Mouse (Mus musculus) embryonic facial prominence, embryonic 13.5 days (tissue): ENCODE measurements around the gene Auh. TPM values are rescaled to one million over a fixed set of nuclear protein-coding genes. Genes with fewer than 3 reads are reported as not detected.

Experiments
- ATAC-seq: fragments of 200-750 bp; cut with Nextera tagmentation; 2 replicates; pipeline ENCODE4 v1.8.0; 2017; ENCODE audit warnings: low read depth; ENCODE audit not compliant: insufficient number of reproducible peaks, insufficient read depth, low FRiP score, low TSS enrichment
- H3K27ac ChIP-seq: fragments of 300-500 bp; sonication (generic); 2 replicates; pipeline ENCODE4 v1.5.1; 2015; ENCODE audit warnings: moderate library complexity, mild to moderate bottlenecking, inconsistent platforms
- H3K27me3 ChIP-seq: fragments of 300-500 bp; sonication (generic); 2 replicates; pipeline ENCODE4 v1.6.1; 2015; ENCODE audit warnings: mild to moderate bottlenecking, inconsistent platforms
- H3K36me3 ChIP-seq: fragments of 300-500 bp; sonication (generic); 2 replicates; pipeline ENCODE4 v1.6.1; 2015; ENCODE audit warnings: mild to moderate bottlenecking, inconsistent platforms
- H3K4me1 ChIP-seq: fragments of 300-500 bp; sonication (generic); 2 replicates; pipeline ENCODE4 v1.6.1; 2015; ENCODE audit warnings: inconsistent platforms
- H3K4me2 ChIP-seq: fragments of 300-500 bp; sonication (generic); 2 replicates; pipeline ENCODE4 v1.6.1; 2015; ENCODE audit warnings: moderate library complexity, mild to moderate bottlenecking, inconsistent platforms
- H3K4me3 ChIP-seq: fragments of 300-500 bp; sonication (generic); 2 replicates; pipeline ENCODE4 v1.5.1; 2015; ENCODE audit warnings: mild to moderate bottlenecking, inconsistent platforms
- H3K9ac ChIP-seq: fragments of 300-500 bp; sonication (generic); 2 replicates; pipeline ENCODE4 v1.6.1; 2015; ENCODE audit warnings: mild to moderate bottlenecking, inconsistent platforms
- H3K9me3 ChIP-seq: fragments of 300-500 bp; sonication (generic); 2 replicates; pipeline ENCODE4 v1.6.1; 2016; ENCODE audit warnings: inconsistent platforms
- WGBS: fragments of 180-500 bp; shearing (Covaris S2); methylation state at CpG from one replicate; pipeline ENCODE4 v1.1.7; 2015; ENCODE audit warnings: mixed read lengths; 5-methylcytosine and 5-hydroxymethylcytosine counted together
- polyA plus RNA-seq: library from polyadenylated mRNA; unstranded; fragments of >200 nt; fragmentation: Nextera tagmentation; extraction: Ambion mirVana; gene quantifications from 2 replicates; pipeline ENCODE4 v1.2.1, GENCODE M21; 2015

Gene Auh
- polyA plus RNA-seq, 1 experiment from 2014 or later, result 46.4 TPM

- ATAC-seq, result no peak
- Histone ChIP-seq H3K27ac (no peak overlapping the region), H3K9ac (no peak overlapping the region), H3K4me3 (no peak overlapping the region), H3K4me1 (peaks cover 13% of the 10 kb centered on the region), H3K27me3 (no peaks in the 10 kb centered on the region), H3K36me3 (0 out of 2 replicates have a peak, but pooled peaks cover 8% of the 10 kb centered on the region), H3K9me3 (no peaks in the 10 kb centered on the region), H3K4me2 (no peak overlapping the region)
- 78% methylated on average over 4 of the region's 4 CpGs for WGBS
Observed at GRCm38 (mm10) chr13:52851886-52852285, 77.6 kb downstream of the Auh start.

GRCm38 (mm10) chr13:52850024-52850723 is 79.3 kb downstream of the Auh start:
- no peak overlapping the region for H3K4me2 ChIP-seq
- peaks cover 13% of the 10 kb centered on the region for H3K4me1 ChIP-seq
- H3K36me3 ChIP-seq, result 0 out of 2 replicates have a peak, but pooled peaks cover 8% of the 10 kb centered on the region
- 86% methylated on average over 15 of the region's 15 CpGs for WGBS
- H3K27me3 ChIP-seq, result no peaks in the 10 kb centered on the region
- H3K9me3 ChIP-seq, result no peaks in the 10 kb centered on the region
- H3K9ac ChIP-seq, result no peak overlapping the region
- no peak overlapping the region for H3K4me3 ChIP-seq
- ATAC-seq, result no peak
- H3K27ac ChIP-seq, result no peak overlapping the region

- Histone ChIP-seq H3K9ac (no peak overlapping the region), H3K27ac (no peak overlapping the region), H3K4me2 (no peak overlapping the region), H3K9me3 (no peaks in the 10 kb centered on the region), H3K4me1 (peaks cover 13% of the 10 kb centered on the region), H3K4me3 (no peak overlapping the region), H3K27me3 (no peaks in the 10 kb centered on the region), H3K36me3 (0 out of 2 replicates have a peak, but pooled peaks cover 8% of the 10 kb centered on the region)
- 80% methylated on average over 9 of the region's 9 CpGs for WGBS
- ATAC-seq, result no peak
Observed at GRCm38 (mm10) chr13:52849394-52849801, 80.1 kb downstream of the Auh start.

- no peak overlapping the region for H3K4me3 ChIP-seq
- peaks cover 17% of the 10 kb centered on the region for H3K4me1 ChIP-seq
- 0 out of 2 replicates have a peak, but pooled peaks cover 3% of the 10 kb centered on the region for H3K36me3 ChIP-seq
- ATAC-seq, result no peak
- no peak overlapping the region for H3K4me2 ChIP-seq
- 74% methylated on average over 8 of the region's 8 CpGs for WGBS
- H3K27ac ChIP-seq, result peak overlapping the region; percentile 44
- no peak overlapping the region for H3K9ac ChIP-seq
- H3K27me3 ChIP-seq, result no peaks in the 10 kb centered on the region
- H3K9me3 ChIP-seq, result no peaks in the 10 kb centered on the region
Observed at GRCm38 (mm10) chr13:52847481-52847880, 82.0 kb downstream of the Auh start.

GRCm38 (mm10) chr13:52847071-52847470 is 82.4 kb downstream of the Auh start:
- ATAC-seq, result no peak
- Histone ChIP-seq H3K36me3 (0 out of 2 replicates have a peak, but pooled peaks cover 3% of the 10 kb centered on the region), H3K4me2 (no peak overlapping the region), H3K4me1 (peaks cover 19% of the 10 kb centered on the region), H3K27me3 (no peaks in the 10 kb centered on the region), H3K4me3 (no peak overlapping the region), H3K9ac (no peak overlapping the region), H3K27ac (peak overlapping the region; percentile 44), H3K9me3 (no peaks in the 10 kb centered on the region)
- 85% methylated on average over 17 of the region's 17 CpGs for WGBS

GRCm38 (mm10) chr13:52845618-52846017 is 83.9 kb downstream of the Auh start:
- H3K4me2 ChIP-seq, result no peak overlapping the region
- no peaks in the 10 kb centered on the region for H3K36me3 ChIP-seq
- H3K9me3 ChIP-seq, result no peaks in the 10 kb centered on the region
- WGBS, result 88% methylated on average over 4 of the region's 4 CpGs
- H3K27ac ChIP-seq, result no peak overlapping the region
- no peak for ATAC-seq
- no peaks in the 10 kb centered on the region for H3K27me3 ChIP-seq
- no peak overlapping the region for H3K4me3 ChIP-seq
- H3K4me1 ChIP-seq, result peaks cover 19% of the 10 kb centered on the region
- H3K9ac ChIP-seq, result no peak overlapping the region

DNA sequence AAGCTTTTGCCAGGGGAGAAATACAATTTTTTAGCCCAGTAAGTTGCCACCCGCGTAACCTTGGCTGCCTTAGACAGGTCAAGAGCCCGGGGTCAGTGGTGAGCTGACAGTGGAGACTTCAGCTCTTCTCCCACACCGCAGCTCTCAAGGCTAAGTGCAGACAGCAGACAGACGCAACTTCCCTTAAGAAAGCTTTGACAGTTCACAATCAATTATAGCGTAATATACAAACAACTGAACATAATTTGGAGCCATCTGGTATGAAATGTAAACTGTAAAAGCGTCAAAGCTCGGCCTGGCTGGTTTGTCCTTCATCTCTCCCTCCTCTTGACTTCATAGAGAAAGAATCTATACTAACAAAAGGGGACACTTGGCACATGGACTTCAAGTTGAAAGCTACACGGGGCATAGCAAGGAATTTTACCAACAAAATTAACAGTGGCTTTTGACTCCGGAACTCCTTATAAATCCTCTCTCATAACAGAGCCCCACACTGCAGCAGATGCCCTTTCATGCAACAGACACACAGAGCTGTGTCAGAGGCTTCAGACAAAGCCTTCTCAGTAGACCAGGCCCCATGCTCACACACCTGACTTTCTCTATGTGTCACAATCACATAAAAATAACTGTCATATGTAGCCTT is 85.8 kb downstream of the Auh start:
- Histone ChIP-seq H3K27ac (no peak overlapping the region), H3K4me1 (peaks cover 19% of the 10 kb centered on the region)

GRCm38 (mm10) chr13:52836231-52836630 is 93.2 kb downstream of the Auh start:
- Histone ChIP-seq H3K27ac (no peak overlapping the region), H3K27me3 (no peaks in the 10 kb centered on the region), H3K4me2 (no peak overlapping the region), H3K9ac (no peak overlapping the region), H3K9me3 (no peaks in the 10 kb centered on the region), H3K36me3 (peaks cover 45% of the 10 kb centered on the region), H3K4me1 (no peaks in the 10 kb centered on the region), H3K4me3 (no peak overlapping the region)
- WGBS, result 90% methylated on average over 8 of the region's 8 CpGs
- no peak for ATAC-seq

More for the DNA sequence above, 85.8 kb downstream of the Auh start:
- Histone ChIP-seq H3K4me2 (no peak overlapping the region), H3K4me3 (no peak overlapping the region), H3K9me3 (no peaks in the 10 kb centered on the region), H3K27me3 (no peaks in the 10 kb centered on the region), H3K36me3 (peaks cover 5% of the 10 kb centered on the region; the same call in 1 of the 2 replicates), H3K9ac (no peak overlapping the region)
- no peak for ATAC-seq
- WGBS, result 68% methylated on average over 10 of the region's 10 CpGs

- H3K36me3 ChIP-seq, result peaks cover 40% of the 10 kb centered on the region
- H3K9ac ChIP-seq, result no peak overlapping the region
- H3K4me3 ChIP-seq, result no peak overlapping the region
- ATAC-seq, result no peak
- 76% methylated on average over 8 of the region's 8 CpGs for WGBS
- H3K9me3 ChIP-seq, result no peaks in the 10 kb centered on the region
- H3K27me3 ChIP-seq, result no peaks in the 10 kb centered on the region
- no peak overlapping the region for H3K27ac ChIP-seq
- H3K4me2 ChIP-seq, result no peak overlapping the region
- H3K4me1 ChIP-seq, result no peaks in the 10 kb centered on the region
Observed at GRCm38 (mm10) chr13:52834591-52834990, 94.9 kb downstream of the Auh start.

GRCm38 (mm10) chr13:52833748-52834147 is 95.7 kb downstream of the Auh start:
- H3K36me3 ChIP-seq, result peaks cover 39% of the 10 kb centered on the region
- no peak for ATAC-seq
- no peaks in the 10 kb centered on the region for H3K27me3 ChIP-seq
- H3K9me3 ChIP-seq, result no peaks in the 10 kb centered on the region
- no peak overlapping the region for H3K27ac ChIP-seq
- 93% methylated on average over 2 of the region's 2 CpGs for WGBS
- no peaks in the 10 kb centered on the region for H3K4me1 ChIP-seq
- no peak overlapping the region for H3K9ac ChIP-seq
- no peak overlapping the region for H3K4me3 ChIP-seq
- H3K4me2 ChIP-seq, result no peak overlapping the region

DNA sequence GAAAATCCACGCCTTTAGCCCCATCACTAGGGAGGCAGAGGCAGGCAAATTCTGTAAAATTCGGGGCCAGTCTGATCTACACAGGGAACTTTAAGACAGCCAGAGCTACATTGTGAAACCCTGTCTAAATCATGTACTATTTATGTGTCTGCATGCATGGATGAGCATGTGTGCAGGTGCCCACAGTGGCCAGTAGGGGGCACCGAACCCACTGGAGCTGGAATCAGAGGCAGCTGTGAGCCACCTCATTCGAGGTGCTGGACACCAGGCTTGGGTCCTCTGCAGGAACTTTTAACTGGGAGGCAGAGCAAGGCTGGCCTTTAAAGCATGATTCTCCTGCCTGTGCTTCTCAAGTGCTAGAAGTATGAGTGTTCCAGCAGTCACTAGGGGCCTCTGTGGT is 96.3 kb downstream of the Auh start:
- H3K9me3 ChIP-seq, result no peaks in the 10 kb centered on the region

More for the DNA sequence above, 96.3 kb downstream of the Auh start:
- peaks cover 39% of the 10 kb centered on the region for H3K36me3 ChIP-seq
- no peak overlapping the region for H3K9ac ChIP-seq
- no peak overlapping the region for H3K27ac ChIP-seq
- no peak overlapping the region for H3K4me2 ChIP-seq
- H3K27me3 ChIP-seq, result no peaks in the 10 kb centered on the region
- no peaks in the 10 kb centered on the region for H3K4me1 ChIP-seq
- 80% methylated on average over 4 of the region's 4 CpGs for WGBS
- no peak for ATAC-seq
- no peak overlapping the region for H3K4me3 ChIP-seq
